Mouse (Mus musculus): ENCODE measurements around the gene Anks1. TPM values are rescaled to one million over a fixed set of nuclear protein-coding genes. Genes with fewer than 3 reads are reported as not detected.
"Not testable (repeated sequence)": the region's sequence is repeated elsewhere in the genome, so short reads cannot be mapped to it uniquely, and the experiment has no call there.

Gene Anks1
- total RNA-seq, 2 experiments from 2014 or later = 54.3 to 54.6 TPM

DNA sequence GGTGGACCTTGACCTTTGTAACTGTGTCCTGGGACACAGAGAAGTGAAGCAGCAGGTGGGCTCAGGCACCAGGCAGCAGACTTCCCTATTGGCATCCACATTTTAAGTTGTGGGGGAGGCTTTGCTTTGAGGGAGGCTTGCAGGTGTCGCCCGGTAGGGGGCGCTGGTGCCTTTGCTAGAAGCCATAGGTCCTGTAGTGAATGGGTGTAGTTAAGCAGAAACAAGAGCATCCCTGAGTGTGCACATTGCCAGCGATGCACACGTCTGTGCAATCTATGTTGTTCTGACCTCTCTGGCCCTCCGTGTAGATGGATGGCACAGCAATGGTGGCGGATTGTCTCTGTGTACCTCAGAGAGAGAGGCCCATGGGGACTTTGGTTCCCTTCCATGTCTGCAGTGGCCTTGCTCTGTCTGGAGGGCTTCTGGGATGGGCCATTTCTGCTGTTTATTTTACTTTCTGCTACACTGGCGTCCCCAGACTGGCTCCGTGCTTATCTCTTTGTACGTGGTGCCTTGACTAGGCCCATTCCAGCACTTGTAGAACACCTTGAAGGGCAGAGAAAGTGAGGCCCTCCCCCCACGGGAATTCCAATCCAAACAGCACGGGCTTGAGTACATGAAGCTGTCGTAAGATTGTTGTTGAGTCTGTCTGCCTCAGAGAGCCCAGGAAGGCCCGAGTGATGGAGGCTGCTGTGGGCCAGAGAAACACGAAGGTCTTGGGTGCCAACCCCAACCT lies 80.9 kb downstream of the Anks1 start:
- peak; percentile 87 to 88 for DNase-seq
- intact Hi-C loops (cut with DNase I) = loop anchor here (1.0 to 5.0 kb wide), 4 partner anchors 58 to 172 kb away; no protein-coding TSS in a partner anchor

- DNase-seq = no peak
- intact Hi-C loops (cut with DNase I) = loop anchor here (5.0 kb wide), 1 partner anchor 68 kb away; no protein-coding TSS in a partner anchor
Measured at GRCm38 (mm10) chr17:27994001-27994944, 85.2 kb downstream of the Anks1 start.

DNA sequence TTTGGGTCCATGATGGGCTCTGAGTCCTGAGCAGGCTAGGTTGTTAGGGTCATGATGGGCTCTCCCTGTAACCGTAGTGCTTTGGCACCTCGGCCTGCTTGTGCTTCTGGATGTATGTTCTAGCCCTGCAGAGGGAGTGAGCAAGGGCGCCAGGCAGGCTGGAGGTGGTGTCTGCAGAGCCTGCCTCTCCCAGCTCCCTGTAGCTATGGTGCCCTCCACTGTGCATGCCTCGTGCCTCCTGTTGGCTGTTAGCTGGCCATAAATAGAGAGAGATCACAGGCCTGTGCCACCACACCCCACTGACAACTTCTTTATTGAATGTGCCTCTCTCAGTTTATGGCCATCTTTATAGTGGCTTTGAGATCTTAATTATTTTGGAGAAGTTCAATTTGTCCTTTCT lies 87.2 kb downstream of the Anks1 start:
- intact Hi-C loops (cut with DNase I) = no loop called here
- DNase-seq = no peak

- intact Hi-C loops (cut with DNase I) = no loop called here
- no peak for DNase-seq
Measured at GRCm38 (mm10) chr17:27997212-27997611, 88.1 kb downstream of the Anks1 start.

- intact Hi-C loops (cut with DNase I) = not testable (repeated sequence)
Measured at GRCm38 (mm10) chr17:27999683-28000273, 90.7 kb downstream of the Anks1 start.

GRCm38 (mm10) chr17:28000389-28000788 lies 91.3 kb downstream of the Anks1 start:
- intact Hi-C loops (cut with DNase I) = no loop called here
- DNase-seq = no peak

More at GRCm38 (mm10) chr17:27999683-28000273, 90.7 kb downstream of the Anks1 start:
- not testable (repeated sequence) for DNase-seq

DNA sequence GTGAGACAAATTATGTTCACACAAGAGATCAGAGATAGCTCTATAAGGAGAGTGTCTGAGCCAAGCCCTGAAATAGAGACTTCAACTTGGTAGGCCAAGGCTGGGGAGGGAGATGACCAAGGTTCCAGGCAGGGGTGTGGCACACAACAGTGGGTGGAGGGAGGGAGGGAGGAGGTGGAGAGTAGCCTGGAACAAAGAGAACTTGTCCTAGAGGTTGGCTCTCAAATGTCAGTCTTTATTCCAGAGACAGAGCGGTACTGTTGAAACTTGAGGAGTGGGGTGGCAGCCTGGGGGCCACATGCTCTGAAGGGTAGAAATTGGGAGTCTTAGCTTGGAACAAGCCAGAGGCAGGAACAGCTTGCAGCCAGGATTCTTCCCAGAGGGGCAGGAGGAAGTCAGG lies 91.7 kb downstream of the Anks1 start:
- no peak for DNase-seq
- intact Hi-C loops (cut with DNase I) = no loop called here

DNA sequence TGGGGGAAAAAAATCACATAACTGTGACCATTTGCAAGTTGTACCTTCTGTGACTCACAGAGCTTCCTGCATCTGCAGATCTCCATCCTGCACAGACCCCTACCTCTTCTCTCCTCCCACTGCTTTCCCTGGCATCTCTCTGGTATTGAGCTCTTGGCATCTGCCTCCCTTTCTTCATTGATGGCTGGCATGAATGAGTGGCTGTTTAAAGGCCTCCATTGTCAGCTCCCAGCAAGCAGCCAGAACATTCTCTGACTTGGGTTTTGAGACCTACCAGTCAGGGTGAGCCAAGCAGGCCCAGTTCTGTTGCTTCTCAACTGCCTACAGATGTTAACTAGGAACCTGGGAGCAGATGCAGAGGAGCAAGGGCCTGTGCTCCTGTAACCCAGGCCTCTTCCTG lies 96.3 kb downstream of the Anks1 start:
- DNase-seq = no peak
- intact Hi-C loops (cut with DNase I) = loop anchor here (5.0 kb wide), 1 partner anchor 42 kb away; no protein-coding TSS in a partner anchor

DNA sequence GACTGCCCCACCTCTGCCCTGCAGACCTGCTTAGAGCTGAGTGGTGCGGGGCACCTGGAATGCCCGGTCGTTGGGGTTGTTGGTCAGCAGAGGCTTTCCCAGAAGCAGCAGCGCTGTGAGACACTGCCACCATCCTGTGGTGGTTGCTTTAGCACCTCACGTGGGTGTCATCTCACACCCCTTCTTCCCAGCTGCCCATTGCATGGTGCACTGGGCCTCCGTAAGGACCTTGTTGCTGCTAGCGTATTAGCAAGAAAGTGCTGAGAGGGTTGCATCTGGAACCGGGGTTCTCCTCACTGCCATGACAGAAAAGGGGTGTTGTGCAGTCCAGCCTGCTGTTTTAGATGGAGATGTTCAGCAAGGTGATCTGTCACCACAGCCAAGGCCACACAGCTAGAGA lies 97.1 kb downstream of the Anks1 start:
- intact Hi-C loops (cut with DNase I) = loop anchor here (5.0 kb wide), 1 partner anchor 41 kb away; no protein-coding TSS in a partner anchor
- DNase-seq = no peak

GRCm38 (mm10) chr17:28006611-28007010 lies 97.5 kb downstream of the Anks1 start:
- intact Hi-C loops (cut with DNase I) = loop anchor here (1.0 to 5.0 kb wide), 2 partner anchors 23 to 41 kb away; no protein-coding TSS in a partner anchor
- DNase-seq = no peak

DNA sequence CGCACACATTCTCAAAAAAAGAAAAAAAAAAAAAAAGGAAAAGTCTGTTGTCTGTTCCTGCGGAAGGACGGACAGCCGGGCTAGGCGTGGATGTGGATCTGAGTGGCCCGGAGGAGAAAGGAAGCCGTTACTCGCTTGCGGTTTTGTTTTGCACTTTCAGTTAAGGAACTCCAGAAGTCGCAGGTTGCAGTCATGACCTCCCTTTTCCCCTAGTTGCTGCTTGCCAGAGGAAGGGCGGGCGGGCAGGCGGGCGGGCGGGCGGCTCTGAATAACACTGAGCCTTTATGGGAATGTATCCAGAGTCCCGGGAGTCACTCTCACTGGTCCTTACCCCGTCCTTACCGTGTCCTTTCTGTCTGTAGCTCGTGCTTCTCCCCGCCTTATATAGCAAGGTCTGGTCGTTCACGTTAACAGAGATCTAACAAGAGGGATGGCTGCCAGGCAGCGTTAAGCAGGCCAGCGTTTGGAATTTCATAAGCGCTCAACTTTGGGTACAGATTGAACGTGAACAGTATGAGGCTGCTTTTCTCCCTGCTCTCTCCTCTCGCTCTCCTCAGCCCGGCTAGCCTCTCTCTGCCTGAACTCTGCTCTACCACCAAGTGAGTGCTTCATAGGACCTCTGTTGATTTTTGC lies 98.2 kb downstream of the Anks1 start:
- peak; percentile 67 to 78 for DNase-seq
- intact Hi-C loops (cut with DNase I) = loop anchor here (1.0 to 5.0 kb wide), 2 partner anchors 22 to 40 kb away; no protein-coding TSS in a partner anchor

DNA sequence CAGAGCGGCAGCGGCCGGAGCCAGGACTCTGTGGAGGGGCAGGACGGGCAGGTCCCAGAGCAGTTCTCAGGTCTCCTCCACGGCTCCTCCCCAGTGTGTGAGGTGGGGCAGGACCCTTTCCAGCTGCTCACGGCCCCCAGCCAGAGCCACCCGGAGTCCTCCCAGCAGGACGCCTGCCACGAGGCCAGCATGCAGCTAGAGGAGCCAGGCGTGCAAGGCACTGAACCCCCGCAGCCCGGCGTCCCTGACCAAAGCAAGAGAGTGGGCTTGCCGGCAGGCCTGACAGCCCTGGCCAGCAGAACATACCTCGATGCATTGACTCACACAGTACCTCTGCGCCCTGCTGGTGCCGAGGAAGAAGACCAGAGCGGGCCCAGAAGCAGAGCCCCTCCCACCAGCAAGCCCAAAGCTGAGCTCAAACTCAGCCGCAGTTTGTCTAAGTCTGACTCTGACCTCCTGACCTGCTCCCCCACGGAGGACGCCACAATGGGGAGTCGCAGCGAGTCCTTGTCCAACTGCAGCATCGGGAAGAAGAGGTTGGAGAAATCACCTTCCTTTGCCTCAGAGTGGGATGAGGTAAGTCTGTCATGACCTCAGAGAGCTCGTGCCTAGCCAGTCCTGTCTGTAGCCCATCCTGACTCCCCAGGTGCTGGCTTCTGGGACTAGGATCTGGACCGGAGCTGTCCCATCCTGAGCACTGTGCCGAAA lies 98.9 kb downstream of the Anks1 start:
- DNase-seq = peak; percentile 61 to 74
- intact Hi-C loops (cut with DNase I) = loop anchor here (1.0 to 5.0 kb wide), 2 partner anchors 21 to 39 kb away; no protein-coding TSS in a partner anchor

DNA sequence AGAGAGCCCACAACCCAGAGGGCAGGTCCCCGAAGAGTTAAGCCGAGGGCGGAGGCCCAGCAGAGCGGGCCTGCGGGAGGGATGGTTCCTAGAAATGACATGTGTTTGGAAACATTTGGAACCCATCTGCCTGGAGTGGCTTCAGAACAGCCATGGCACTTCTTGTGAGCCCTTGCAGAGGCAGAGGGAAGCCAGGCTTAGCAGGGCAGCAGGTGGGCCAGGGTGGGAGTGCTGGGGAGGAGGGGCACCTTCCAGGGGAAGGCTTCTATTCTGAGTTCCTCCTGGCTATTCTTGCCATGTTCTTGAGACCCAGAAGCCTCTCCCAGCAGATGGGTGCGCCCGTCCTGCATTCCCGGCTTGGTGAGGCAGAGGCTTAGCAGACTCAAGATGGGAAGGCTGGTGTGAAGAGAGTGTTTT lies 99.5 kb downstream of the Anks1 start:
- DNase-seq = no peak
- intact Hi-C loops (cut with DNase I) = loop anchor here (5.0 kb wide), 1 partner anchor 39 kb away; no protein-coding TSS in a partner anchor

GRCm38 (mm10) chr17:28009066-28009715 lies 100.1 kb downstream of the Anks1 start:
- no peak for DNase-seq
- intact Hi-C loops (cut with DNase I) = loop anchor here (5.0 kb wide), 1 partner anchor 38 kb away; no protein-coding TSS in a partner anchor

GRCm38 (mm10) chr17:28009716-28010114 lies 100.6 kb downstream of the Anks1 start:
- intact Hi-C loops (cut with DNase I) = loop anchor here (5.0 kb wide), 1 partner anchor 38 kb away; no protein-coding TSS in a partner anchor
- no peak for DNase-seq

DNA sequence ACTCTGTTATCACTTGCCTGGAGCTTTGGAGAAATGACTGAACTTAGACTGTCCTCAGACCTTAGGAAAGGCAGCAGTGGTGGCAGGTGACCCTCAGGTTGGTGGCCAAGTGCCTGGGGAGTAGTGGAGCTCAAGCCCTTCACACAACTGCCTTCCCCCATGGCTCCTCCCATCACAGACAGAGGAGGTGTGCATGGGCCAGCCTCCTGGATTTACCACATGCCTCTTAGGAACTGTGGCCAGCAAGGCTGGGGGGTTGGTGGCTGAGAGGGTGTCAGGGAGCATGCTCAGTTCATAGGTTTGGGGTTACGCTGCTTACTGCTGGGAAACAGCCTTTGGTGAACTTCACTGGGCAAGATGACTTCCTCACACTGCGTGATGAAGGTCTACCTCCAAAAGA lies 101.8 kb downstream of the Anks1 start:
- intact Hi-C loops (cut with DNase I) = no loop called here
- DNase-seq = no peak

DNA sequence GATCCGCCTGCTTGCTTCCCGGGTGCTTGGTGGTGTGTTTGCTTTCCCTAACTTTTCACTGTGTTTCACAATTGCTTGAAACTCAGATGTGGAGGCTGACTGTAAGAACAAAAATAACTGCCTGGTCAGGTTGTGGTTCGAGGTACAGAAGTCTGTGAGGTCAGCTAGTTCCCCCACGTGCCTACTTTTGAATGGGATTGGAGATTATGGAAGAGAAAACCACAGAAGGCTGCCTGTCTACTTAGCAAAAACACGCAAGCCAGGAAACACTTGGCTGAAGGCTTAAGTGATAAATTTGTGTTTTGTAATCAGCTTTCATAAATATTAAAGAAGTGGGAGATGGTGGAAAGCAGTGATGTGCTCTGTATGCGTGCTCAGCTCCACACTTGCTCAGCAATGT lies 103.7 kb downstream of the Anks1 start:
- intact Hi-C loops (cut with DNase I) = no loop called here
- DNase-seq = no peak

DNA sequence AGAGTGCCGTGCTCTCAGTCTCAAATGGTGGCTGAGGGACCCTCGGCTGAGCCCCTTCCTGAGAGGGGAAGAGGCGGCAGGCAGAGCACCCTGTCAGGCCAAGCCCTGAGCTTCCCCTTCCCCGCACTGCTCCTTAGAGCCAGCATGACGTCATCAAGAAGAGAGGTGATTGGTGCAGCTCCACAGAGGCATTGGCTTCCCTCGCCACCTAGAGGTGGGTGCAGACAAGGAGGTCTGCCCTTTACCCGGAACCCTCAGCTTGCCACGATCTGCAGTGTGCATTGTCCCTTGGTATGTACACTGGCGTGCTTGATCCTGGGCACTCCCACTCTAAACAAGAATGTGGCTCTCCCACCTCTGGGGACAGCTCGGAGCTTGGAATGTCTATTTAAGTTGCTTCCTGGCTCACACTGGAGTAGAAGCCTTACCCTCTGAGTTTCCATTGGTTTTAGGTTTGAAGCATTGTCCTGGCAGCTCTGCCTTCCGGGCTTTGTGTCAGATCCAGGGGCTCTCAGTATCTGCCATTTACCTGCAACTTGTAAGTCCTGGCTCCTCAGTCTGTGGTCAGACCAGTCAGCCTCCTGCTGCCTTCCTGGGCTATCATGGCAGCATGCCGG lies 104.3 kb downstream of the Anks1 start:
- intact Hi-C loops (cut with DNase I) = no loop called here

More for the DNA sequence above, 104.3 kb downstream of the Anks1 start:
- peak in 1 of 2 experiments; percentile 62 for DNase-seq

Measured in heart, postnatal 36 days (tissue).